Mouse (Mus musculus): ENCODE data around the gene Shtn1.

The Shtn1 gene

GRCm38 (mm10) chr19:58963011-58963410 lies 112.9 kb downstream of the Shtn1 start:
- DNase-seq: no peak

GRCm38 (mm10) chr19:58954779-58955178 lies 121.1 kb downstream of the Shtn1 start:
- DNase-seq: no peak

GRCm38 (mm10) chr19:58952236-58952635 lies 123.7 kb downstream of the Shtn1 start:
- DNase-seq: no peak

GRCm38 (mm10) chr19:58951521-58951920 lies 124.4 kb downstream of the Shtn1 start:
- no peak for DNase-seq

GRCm38 (mm10) chr19:58945959-58946358 lies 129.9 kb downstream of the Shtn1 start:
- no peak for DNase-seq

GRCm38 (mm10) chr19:58942841-58943828 lies 132.8 kb downstream of the Shtn1 start, which contains the start of the genes Eno4 and Hspa12a:
Eno4 (plus strand) TSS chr19:58943425.
Hspa12a (minus strand) TSS chr19:58943654.
- peak; percentile 97 for DNase-seq

GRCm38 (mm10) chr19:58933062-58933461 lies 142.8 kb downstream of the Shtn1 start:
- DNase-seq: no peak

GRCm38 (mm10) chr19:58931081-58931800 lies 144.7 kb downstream of the Shtn1 start:
- no peak for DNase-seq
